Mouse (Mus musculus) embryo, embryonic 10.5 days (tissue): ENCODE data around the gene Arhgef28.

Experiments
- DNase-seq: peaks from one replicate; pipeline ENCODE4 v3.0.0-alpha.2; 2015; ENCODE audit warnings: low spot score

Gene Arhgef28

GRCm38 (mm10) chr13:98183157-98183878 is 22.9 kb downstream of the Arhgef28 start:
- no peak for DNase-seq

GRCm38 (mm10) chr13:98182330-98182729 is 23.9 kb downstream of the Arhgef28 start:
- DNase-seq = no peak

GRCm38 (mm10) chr13:98180636-98181035 is 25.6 kb downstream of the Arhgef28 start:
- DNase-seq = no peak

- no peak for DNase-seq
These were observed 30.8 kb downstream of the Arhgef28 start for GRCm38 (mm10) chr13:98175323-98176007.

GRCm38 (mm10) chr13:98173008-98173407 is 33.2 kb downstream of the Arhgef28 start:
- DNase-seq = no peak

- DNase-seq = no peak
These were observed 33.9 kb downstream of the Arhgef28 start for GRCm38 (mm10) chr13:98172365-98172764.

GRCm38 (mm10) chr13:98171706-98172105 is 34.5 kb downstream of the Arhgef28 start:
- DNase-seq = no peak

GRCm38 (mm10) chr13:98171257-98171656 is 35.0 kb downstream of the Arhgef28 start:
- DNase-seq = no peak

GRCm38 (mm10) chr13:98164878-98165277 is 41.4 kb downstream of the Arhgef28 start:
- no peak for DNase-seq

- DNase-seq = no peak
These were observed 44.7 kb downstream of the Arhgef28 start for GRCm38 (mm10) chr13:98161496-98161895.

- DNase-seq = no peak
These were observed 49.6 kb downstream of the Arhgef28 start for GRCm38 (mm10) chr13:98156656-98157055.

- DNase-seq = no peak
These were observed 53.5 kb downstream of the Arhgef28 start for GRCm38 (mm10) chr13:98152759-98153158.

- no peak for DNase-seq
These were observed 58.7 kb downstream of the Arhgef28 start for GRCm38 (mm10) chr13:98147532-98147931.

GRCm38 (mm10) chr13:98146573-98147160 is 59.6 kb downstream of the Arhgef28 start:
- no peak for DNase-seq

- no peak for DNase-seq
These were observed 60.9 kb downstream of the Arhgef28 start for GRCm38 (mm10) chr13:98145310-98145709.

- DNase-seq = no peak
These were observed 63.2 kb downstream of the Arhgef28 start for GRCm38 (mm10) chr13:98143000-98143399.

GRCm38 (mm10) chr13:98140626-98141025 is 65.6 kb downstream of the Arhgef28 start:
- DNase-seq = no peak

- DNase-seq = no peak
These were observed 67.5 kb downstream of the Arhgef28 start for GRCm38 (mm10) chr13:98138786-98139185.

- DNase-seq = peak; percentile 23
These were observed 70.2 kb downstream of the Arhgef28 start for GRCm38 (mm10) chr13:98135890-98136555.

- DNase-seq = no peak
These were observed 73.3 kb downstream of the Arhgef28 start for GRCm38 (mm10) chr13:98132951-98133350.

- DNase-seq = no peak
These were observed 74.0 kb downstream of the Arhgef28 start for GRCm38 (mm10) chr13:98132264-98132663.

GRCm38 (mm10) chr13:98125666-98126065 is 80.6 kb downstream of the Arhgef28 start:
- DNase-seq = no peak
